Mouse (Mus musculus) E14TG2a.4 (cell line): Measurements from ENCODE around the gene Smim11.

ENCODE experiments used
- CTCF ChIP-seq: conservative IDR thresholded peaks from 2 replicates; pipeline ENCODE4 v1.5.1; 2014; ENCODE audit warnings: low read length
- POU5F1 ChIP-seq: IDR thresholded peaks from 2 replicates; pipeline ENCODE4 v1.6.1; 2014; ENCODE audit warnings: low read length, borderline replicate concordance

DNA sequence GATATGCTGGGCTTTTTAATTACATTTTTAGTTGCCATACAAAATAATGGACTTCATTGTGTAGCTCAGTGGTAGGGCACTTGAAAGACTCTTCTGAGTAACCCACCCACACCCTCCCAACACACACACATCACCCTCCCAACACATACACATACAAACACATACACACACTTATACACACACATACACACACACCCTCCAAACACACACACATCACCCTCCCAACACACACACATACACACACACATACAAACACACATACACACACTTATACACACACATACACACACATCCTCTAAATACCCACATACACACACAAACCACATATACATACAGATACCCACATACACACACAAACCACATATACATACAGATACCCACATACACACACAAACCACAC is 11.0 kb upstream of the Smim11 start:
- TF ChIP-seq CTCF (no peak), POU5F1 (no peak)
